Mouse (Mus musculus) heart, postnatal 4 days (tissue): ENCODE measurements at regions not wholly inside any gene's neighbourhood (a gene's known extent, or its start where the extent isn't known, plus 50 kb on each side); places are given as distances from the start of the nearest gene placed in this dataset.

ENCODE experiments used
- DNase-seq: peaks from one replicate; pipeline ENCODE4 v3.0.0; 2021

- DNase-seq: no peak
Measured at GRCm38 (mm10) chr15:62150296-62150695, 1227.5 kb upstream of the A1bg start.

- no peak for DNase-seq
Measured at GRCm38 (mm10) chr15:62148680-62149237, 1225.9 kb upstream of the A1bg start.

DNA sequence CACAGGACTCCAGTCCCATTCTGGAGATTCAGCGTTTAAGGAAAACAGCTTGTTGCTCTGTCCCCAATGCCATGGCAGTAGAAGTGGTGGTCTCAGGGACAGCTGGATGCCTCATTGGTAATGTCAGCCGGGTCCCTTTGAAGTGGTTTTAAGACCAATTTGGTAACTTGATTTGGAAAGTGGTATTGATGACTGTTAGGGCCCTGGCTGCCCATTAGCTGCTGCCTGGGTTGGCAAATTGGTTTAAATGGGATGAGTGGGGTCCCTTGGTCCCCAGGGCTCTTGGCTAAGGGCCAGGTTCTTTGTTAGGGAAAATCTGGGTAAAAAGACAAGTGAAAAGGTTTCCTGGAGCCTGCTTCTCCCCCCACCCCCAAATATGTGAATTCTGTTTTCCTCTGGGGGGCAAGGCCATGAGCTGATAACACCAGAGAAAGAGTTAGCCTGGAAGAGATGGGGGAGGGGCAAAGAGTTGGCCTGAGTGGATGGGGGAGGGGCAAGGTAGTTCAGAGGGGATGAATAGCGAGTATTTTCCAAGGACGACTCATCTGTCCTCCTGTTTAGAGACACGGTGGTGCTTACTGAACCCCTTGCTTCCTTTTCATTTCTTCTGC is 1224.6 kb upstream of the A1bg start:
- no peak for DNase-seq

DNA sequence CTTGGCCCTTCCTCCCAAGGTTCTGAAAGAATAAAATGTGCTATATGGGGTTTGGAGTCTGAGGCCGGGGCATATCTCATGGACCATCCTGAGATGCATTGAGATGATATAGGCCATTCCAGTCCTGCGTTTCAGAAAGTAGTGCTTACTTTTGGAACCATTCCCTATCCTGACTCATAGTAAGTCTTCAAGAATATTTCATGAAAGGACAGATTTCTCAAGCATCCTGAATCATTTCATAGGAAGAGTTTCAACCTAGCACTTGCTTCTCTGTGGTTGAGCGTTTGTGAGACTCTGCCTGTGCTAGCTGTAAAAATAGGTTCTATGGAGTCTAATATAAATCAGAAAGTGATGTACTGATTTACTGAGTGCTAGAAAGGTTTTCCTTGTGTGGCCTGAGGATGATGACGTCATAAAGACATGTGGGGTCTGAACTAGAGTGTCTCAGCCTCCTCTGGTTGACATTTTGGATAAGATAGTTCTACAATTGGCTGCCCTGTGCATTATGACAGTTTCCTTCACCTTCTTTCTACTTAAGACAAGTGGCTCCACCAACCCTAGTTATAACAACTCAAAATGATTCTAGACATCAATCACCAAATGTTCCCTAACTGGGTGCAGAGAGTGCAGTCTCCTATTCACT is 1223.0 kb upstream of the A1bg start:
- no peak for DNase-seq

GRCm38 (mm10) chr15:62144776-62145564 is 1222.2 kb upstream of the A1bg start:
- no peak for DNase-seq

DNA sequence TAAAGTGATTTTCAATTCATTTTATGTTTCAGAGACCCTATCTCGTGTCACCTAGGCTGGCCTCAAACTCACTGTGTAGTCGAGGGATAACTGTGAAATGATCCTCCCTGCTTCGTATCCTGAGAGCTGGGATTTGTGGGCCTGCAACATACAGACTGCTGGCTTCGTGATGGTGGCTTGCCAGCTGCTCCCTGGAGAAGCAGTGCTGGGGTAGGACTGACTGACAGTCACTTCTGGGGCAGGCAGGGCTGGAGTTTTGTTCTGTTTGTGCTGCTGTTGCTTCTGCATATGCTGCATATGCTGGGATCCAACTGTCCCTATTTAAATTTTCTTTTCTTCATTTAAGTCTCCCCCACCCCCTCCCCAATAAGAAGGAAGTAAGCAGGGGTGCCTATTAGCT is 1217.0 kb upstream of the A1bg start:
- no peak for DNase-seq

DNA sequence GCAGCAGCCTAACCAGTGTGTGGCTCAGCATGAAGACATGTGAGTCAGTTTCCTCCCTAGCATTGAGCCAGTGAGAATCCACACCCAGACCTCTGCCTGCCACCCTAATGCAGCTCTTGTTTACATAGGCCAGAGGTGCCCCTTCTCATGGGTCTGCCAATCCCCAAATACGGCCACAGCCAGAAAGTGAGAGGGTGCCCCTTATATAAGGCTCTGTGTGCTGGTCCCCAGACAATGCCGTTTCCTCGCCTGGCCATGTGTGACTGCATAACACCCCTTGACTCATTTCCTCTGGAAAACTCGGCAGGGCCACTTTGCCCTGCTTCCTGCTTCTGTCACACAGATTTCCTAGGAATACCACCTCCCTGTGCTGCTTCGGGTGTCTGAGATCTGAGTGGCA is 1216.4 kb upstream of the A1bg start:
- peak; percentile 29 for DNase-seq

GRCm38 (mm10) chr15:62138701-62139100 is 1215.9 kb upstream of the A1bg start:
- no peak for DNase-seq

DNA sequence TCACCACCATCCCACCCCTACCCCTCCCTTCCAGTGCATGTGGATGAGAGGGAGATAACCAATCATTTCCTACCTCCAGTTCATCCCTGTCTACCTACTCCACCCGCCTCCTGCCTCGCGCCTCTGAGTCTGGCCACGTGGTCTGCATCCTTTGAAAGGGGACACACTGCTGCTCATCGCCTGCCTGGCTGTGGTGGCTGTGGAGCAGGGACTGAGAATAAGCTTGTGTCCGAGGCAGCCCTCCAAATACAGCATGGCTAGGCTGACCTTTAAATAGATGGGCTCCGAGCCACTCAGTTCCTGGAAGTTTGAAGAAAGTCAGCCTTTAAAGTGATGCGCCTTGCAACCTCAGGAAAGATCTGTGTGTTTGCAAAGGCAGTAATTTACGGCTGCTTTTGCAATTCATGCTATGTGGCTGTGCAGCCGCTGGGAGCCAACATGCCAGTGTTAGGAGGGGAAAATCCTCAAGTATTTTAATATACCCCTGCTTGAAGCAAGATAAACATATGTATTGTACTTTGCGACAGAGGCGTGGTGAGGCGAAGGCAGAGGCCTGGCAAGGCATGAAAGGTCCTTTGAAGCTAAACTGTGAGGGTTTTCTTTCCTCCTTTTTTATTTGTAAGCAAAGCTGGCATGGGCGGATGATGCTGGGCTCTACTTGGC is 1214.3 kb upstream of the A1bg start:
- DNase-seq: peak; percentile 27

DNA sequence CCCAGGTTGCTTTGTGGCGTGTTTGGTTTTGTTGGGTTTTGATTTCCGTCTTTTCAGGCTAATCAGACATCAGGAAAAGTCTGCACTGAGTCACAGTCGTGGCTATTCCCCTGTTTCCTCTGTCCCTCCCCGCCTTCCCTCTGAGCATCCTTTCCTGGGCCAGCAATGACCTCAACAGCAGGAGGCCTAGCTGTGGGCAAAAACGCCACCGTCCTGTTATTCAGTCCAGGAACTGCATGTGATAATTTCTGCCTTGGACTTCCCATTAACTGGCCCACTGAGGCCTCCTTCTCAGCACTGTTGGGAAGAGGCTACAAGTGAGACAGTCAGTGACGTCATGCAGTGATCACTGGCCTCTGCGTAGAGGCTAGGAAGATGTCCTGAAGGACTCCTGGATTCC is 1212.0 kb upstream of the A1bg start:
- DNase-seq: peak; percentile 46

- DNase-seq: no peak
Measured at GRCm38 (mm10) chr15:62134308-62134707, 1211.5 kb upstream of the A1bg start.

- DNase-seq: no peak
Measured at GRCm38 (mm10) chr15:62132895-62133294, 1210.1 kb upstream of the A1bg start.

- no peak for DNase-seq
Measured at GRCm38 (mm10) chr15:62131686-62132085, 1208.9 kb upstream of the A1bg start.

GRCm38 (mm10) chr15:62130530-62130929 is 1207.7 kb upstream of the A1bg start:
- DNase-seq: no peak

DNA sequence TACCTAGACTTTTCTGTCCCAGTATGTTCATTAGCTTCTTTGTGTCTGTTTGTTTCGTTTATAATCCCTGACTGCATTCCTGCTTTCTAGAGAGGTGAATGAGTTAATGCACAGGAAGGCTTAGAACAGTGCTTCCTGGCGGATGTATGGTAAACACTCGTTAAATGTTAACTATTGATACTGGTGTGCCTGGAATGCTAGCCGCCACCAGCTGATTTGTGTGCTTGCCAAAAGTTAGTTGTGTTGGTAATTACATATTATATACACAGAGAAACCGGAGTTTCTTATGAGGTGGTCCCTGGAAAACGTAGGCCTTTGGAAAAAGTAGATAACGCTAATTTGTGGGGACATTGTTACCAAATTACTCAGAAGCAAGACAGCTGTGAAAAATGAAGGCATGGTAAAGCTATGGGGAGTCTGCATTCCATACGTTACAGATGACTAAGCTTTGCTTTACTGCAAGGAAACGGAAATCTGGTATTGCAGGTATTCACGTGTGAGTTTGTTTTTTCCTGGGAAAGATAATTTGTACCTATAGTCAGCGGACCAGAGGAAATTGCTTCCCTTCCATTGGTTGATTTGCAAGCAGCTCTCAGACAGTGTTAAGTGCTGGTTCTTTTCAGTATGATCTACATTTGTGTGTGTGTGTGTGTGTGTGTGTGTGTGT is 1205.9 kb upstream of the A1bg start:
- DNase-seq: no peak

GRCm38 (mm10) chr15:62127602-62128158 is 1204.9 kb upstream of the A1bg start:
- DNase-seq: peak; percentile 20

- no peak for DNase-seq
Measured at GRCm38 (mm10) chr15:62125718-62126117, 1202.9 kb upstream of the A1bg start.

DNA sequence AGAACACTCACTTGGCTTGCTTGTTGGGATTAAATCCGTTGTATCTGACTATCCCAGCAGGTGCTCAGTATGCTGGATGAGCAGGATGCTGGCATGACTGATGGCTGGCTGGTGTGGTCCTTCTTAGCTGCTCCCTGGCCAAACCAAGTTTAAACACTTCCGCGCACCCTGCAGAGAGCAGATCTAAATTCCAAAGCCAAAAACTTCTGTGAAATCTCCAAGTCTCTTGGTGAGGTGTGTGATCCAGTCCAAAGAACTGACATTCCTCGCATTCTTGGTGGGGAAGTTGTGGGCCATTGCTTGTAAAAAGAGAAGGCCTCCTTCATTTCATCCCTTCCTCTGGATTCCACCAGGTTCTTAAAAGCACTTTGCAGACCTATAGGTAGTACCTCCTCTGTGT is 1200.9 kb upstream of the A1bg start:
- DNase-seq: no peak

GRCm38 (mm10) chr15:62122265-62123023 is 1199.6 kb upstream of the A1bg start:
- DNase-seq: no peak

DNA sequence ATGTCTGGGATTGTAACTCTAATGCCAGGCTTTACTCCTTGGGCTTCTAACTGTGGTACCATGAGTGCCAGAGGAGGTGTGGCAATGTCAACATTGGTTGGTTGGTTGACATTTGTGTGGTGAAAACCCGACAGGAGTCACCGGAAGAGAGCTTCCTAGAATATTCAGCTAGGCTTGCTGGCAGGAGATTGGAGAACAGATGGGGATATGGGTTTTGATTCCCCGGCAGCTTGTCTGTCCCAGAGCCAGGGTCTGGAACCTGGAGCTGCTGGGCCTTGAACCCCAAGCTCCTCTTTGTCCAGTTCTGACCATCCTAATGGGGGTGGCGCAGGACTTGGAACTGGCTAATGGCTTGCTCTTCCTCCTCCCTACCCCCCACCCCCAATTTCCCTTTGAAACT is 1198.9 kb upstream of the A1bg start:
- DNase-seq: no peak

DNA sequence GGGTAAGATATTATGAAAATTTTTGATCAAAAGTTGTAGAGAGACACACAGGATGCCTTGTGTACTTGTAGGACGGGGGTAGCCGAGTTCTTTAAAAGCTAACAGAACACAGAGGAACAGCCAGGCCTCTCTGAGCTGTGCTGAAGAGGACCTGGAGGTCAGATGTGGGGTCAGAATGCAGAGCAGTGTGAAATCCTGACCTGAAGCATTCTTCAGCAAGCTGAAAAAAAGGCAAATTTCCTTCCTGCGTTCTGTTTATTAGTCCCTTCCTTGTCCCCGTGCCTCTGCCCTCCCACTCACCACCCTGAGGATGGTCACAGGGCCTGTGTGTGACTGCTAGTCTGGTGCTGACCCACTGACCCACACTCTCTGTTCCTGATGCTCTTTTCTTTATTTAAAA is 1197.9 kb upstream of the A1bg start:
- no peak for DNase-seq
